Mouse (Mus musculus): ENCODE measurements around the gene Rag2. TPM values are rescaled to one million over a fixed set of nuclear protein-coding genes. Genes with fewer than 3 reads are reported as not detected.

Gene Rag2
- not detected in 2 replicates for polyA plus RNA-seq (2012; rRNA removed)

DNA sequence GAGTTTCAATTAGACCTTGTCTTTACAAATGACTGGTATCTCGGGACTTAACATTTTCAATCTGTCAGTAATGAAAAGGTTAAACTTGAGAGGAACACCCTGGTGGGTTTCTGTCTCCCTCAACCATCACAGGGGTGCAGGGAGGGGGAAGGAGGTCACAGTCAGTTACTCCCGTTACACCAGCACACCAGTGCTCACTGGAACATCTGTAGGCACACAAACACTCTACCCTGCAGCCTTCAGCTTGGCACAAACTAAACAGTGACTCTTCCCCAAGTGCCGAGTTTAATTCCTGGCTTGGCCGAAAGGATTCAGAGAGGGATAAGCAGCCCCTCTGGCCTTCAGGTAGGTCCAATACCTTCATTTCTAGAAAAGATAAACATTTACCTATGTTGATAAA is at the start of gene Rag2:
TSS of gene Rag2 (plus strand) at position 193 of the 400 bp plus-strand sequence.

DNA sequence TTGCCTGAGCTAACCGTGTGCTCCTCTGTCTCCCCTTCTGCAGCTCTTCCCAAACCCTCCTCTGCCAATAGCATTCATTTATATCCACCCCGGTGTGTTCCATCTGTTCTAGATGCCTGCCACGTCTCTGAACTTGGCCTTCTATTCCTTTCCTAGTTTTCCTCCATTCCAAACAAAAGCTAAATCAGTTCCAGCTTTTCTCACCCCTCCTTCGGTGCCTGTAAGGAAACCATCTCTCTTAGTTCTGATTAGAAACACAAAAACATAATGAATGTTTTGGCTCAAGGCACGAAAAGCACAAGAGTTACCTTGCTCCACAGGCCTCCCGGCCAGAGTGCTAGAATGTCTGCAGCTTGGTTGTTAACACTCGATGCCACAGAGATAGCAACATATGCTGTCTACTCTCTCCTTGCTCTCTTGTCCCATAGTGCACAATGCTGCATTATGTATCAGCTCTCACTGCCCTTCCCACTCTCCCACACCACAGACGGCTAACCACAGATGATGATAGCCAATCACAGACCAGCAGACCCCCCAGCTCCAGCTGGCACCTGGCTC is 24.7 kb downstream of the Rag2 start, which contains the start of the genes Rag1 and B230118H07Rik:
TSS of gene Rag1 (minus strand) at position 388 of the 558 bp plus-strand sequence.
TSS of gene B230118H07Rik (minus strand) at position 419 of the 558 bp plus-strand sequence.

DNA sequence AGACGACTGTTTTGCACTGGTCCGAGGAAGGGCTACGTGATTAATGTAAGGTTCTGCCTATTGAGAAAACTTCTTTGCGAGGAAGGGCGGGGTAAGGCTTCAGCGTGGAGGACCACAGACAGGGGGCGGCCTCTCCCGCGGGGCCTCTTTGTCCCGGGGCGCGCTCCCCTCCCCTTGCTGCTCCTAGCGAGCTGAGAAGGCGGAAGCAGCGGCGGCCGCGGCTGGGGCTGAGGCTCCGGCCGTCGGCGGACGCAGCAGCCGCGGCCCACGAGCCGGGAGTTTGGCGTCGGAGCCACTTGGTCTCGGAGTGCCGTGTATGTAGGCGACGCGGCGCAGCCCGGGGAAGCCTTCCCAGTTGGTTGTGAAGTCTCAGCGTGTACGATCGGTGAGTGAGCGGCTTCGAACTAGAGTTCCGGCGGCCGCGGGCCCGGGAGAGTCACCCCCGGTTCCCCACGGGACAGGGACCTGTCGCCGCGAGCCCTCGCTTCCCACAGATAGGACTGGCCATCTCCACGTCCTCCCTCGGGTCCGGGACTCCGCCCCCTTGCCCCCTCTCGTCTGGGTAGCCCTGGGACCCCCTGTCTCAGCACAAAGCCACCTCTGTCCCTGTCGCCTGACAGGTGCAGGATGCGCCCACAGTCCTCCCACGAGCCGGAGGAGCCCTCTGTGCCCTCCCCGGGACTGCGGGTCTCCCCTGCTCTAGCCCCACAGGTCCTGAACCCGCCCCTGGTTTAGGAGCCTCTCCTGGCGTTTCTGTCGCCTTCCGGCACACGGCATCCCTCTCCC is 53.9 kb downstream of the Rag2 start, which contains the start of gene Traf6:
TSS of gene Traf6 (plus strand) at position 194 of the 786 bp plus-strand sequence.

Other genes starting within 250 kb of the Rag2 start
- not detected in 2 replicates for gene Rag1, start 24.8 kb downstream of the Rag2 start, polyA plus RNA-seq (2012; rRNA removed)
- gene B230118H07Rik, start 24.8 kb downstream of the Rag2 start, polyA plus RNA-seq (2012; rRNA removed): 0.81 and 1.1 TPM in 2 replicates
- gene Traf6, start 53.7 kb downstream of the Rag2 start, polyA plus RNA-seq (2012; rRNA removed): 6.5 and 7.7 TPM in 2 replicates